Mouse (Mus musculus) ES-Bruce4 (cell line): ENCODE data around the gene Wap.

Experiments used
- CTCF ChIP-seq: IDR thresholded peaks from one replicate; pipeline ENCODE4 v1.8.1; 2011; ENCODE audit warnings: low read depth, low read length
- EP300 ChIP-seq: IDR thresholded peaks from 2 replicates; pipeline ENCODE4 v1.6.1; 2011; ENCODE audit warnings: low read depth, low read length; ENCODE audit not compliant: insufficient read depth
- POLR2A ChIP-seq: IDR thresholded peaks from one replicate; pipeline ENCODE4 v1.8.1; 2011; ENCODE audit warnings: low read length; ENCODE audit not compliant: insufficient read depth

DNA sequence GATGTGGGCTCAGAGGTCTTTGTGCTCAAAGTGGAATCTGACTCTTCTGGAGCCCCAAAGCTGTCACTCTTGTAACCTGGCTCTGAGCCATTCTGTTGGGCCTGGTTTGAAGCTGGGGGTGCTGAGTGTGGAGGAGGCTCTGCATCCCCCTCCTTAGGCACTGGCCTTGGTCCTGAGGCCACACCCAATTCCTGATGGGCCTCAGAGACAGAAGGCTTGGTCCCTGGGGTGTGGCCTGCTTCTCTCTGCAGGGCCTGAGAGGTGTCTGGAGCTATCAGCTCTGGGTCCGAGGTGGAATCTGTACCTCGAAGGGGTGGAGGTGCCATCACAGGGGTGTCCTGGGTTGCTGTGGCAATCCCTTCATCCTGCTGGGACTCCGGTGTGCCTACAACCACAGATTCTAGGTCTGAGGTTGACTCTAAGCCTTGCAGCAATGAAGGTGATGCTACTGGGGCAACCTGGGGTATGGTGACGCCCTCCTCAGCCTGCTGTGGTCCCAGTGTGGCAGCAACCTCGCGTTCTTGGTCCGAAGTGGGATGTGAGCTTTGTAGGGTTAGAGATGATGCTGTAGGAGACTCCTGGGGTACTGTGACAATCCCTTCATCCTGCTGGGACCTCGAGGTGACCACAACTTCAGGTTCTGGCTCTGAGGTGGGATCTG, 38.0 kb downstream of the Wap start:
- TF ChIP-seq CTCF, result no peak
- no peak for TF ChIP-seq POLR2A
- TF ChIP-seq EP300, result no peak
